ENCODE assay signal across 8 mouse cellular contexts in the genomic region with DNA sequence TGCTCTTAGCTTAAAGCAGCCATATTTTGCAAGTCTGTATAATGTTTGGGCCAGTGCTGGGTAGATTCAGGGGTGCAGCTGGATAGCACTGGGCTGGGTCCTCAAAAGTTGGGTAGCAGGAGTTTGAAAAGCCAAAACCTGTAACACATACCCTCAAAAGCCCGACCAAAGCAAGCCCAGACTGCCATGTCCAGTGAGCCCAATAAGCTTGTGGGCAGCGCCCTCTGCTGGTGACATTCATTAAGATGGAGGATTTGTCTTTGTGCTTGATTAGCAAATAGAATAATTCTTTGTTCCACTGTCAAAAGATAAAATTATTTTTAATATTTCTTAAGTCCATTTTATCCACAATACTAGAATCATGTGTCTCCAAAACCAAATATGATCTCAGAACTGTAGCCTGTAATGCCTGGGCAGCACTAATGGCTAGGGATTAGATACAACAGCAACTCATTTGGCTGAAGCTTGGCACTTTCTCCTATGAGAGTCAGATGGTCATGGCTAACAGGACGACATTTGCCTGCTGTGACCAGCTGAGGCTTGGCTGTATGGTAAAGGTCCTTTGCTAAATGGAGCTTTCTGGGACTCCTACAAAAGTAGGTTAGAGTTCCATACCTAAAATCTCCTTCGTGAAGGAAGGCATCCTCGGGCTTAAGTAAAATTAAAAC. TPM values are rescaled to one million over a fixed set of nuclear protein-coding genes. Genes with fewer than 3 reads are reported as not detected.
A peak's percentile ranks its signal among the peaks of the same experiment; 100 is the strongest.
DNase-seq lines count a peak whose midpoint lies in the region; ATAC-seq and TF ChIP-seq lines count a peak whose summit lies in the region.

No protein-coding gene starts in this region.

- peak; percentile 63 for TF ChIP-seq CTCF in E14TG2a.4 (conservative IDR thresholded peaks at IDR 0.05; ENCODE audit: low read length)

- H3K36me3 ChIP-seq in E14TG2a.4 (ENCODE audit: insufficient read depth, low read length): no peaks in the 10 kb centered on the region

- peaks cover 32% of the 10 kb centered on the region for H3K4me1 ChIP-seq in E14TG2a.4 (replicated peaks; ENCODE audit: low read depth, low read length)

- peak; percentile 89 for DNase-seq in adrenal gland, postnatal 10 days
- peak; percentile 89 for DNase-seq in embryo, embryonic 11 days
- DNase-seq in layer of hippocampus, adult 9-10 months (ENCODE audit: low spot score): peak; percentile 86
- DNase-seq in lung, postnatal 4 days: peak; percentile 49 to 81
- peak; percentile 92 to 94 for DNase-seq in right cerebral cortex, adult 2 months (ENCODE audit: low spot score in 2 of 2)
- peak; percentile 62 to 72 for DNase-seq in urinary bladder, adult 18-20 months (ENCODE audit: low spot score in 2 of 2)

- peaks cover 3% of the 10 kb centered on the region; the same call in 1 of the 2 replicates for H3K9me3 ChIP-seq in E14TG2a.4 (ENCODE audit: low read length)

- no peak overlapping the region for H3K4me3 ChIP-seq in E14TG2a.4 (replicated peaks; ENCODE audit: low read length)

- peak; percentile 40 for ATAC-seq in granulocyte monocyte progenitor cell, adult 5-6 weeks (replicated peaks; ENCODE audit: poor library complexity, severe bottlenecking)

- H3K27me3 ChIP-seq in E14TG2a.4 (ENCODE audit: insufficient read depth, low read length): no peaks in the 10 kb centered on the region; the same call in 1 of the 2 replicates

RNA-seq across cellular contexts. Expression of a gene that starts 36.5 kb away (rescaled TPM):
- total RNA-seq in adrenal gland, postnatal 10 days (2021): 1 to 10 TPM; 1.5 to 2.2 TPM
- not detected in 2 replicates for total RNA-seq in granulocyte monocyte progenitor cell, adult 5-6 weeks (2014; fragmentation: Nextera tagmentation)
- not detected in 2 replicates for total RNA-seq in granulocyte monocyte progenitor cell, adult 5-6 weeks (2017)

RNA-seq across cellular contexts. Expression of a gene that starts 48.9 kb away (rescaled TPM):
- 10 to 100 TPM; 18.4 to 23.5 TPM for total RNA-seq in adrenal gland, postnatal 10 days (2021)
- 10.2 and 13.9 TPM in 2 replicates for total RNA-seq in granulocyte monocyte progenitor cell, adult 5-6 weeks (2014; fragmentation: Nextera tagmentation)
- total RNA-seq in granulocyte monocyte progenitor cell, adult 5-6 weeks (2017): 5.6 and 7.0 TPM in 2 replicates
